Mouse (Mus musculus) neural tube, embryonic 14.5 days (tissue): ENCODE data around the gene Rptor. TPM values are rescaled to one million over a fixed set of nuclear protein-coding genes. Genes with fewer than 3 reads are reported as not detected.
A peak's percentile ranks its signal among the peaks of the same experiment; 100 is the strongest.

Experiments
- ATAC-seq: fragments of 200-750 bp; cut with Nextera tagmentation; 2 replicates; pipeline ENCODE4 v1.8.0; 2017; ENCODE audit warnings: low read depth, mild to moderate bottlenecking, moderate TSS enrichment, moderate library complexity
- H3K27ac ChIP-seq: fragments of 300-500 bp; sonication (generic); 2 replicates; pipeline ENCODE4 v1.5.1; 2014; ENCODE audit warnings: low read depth, mild to moderate bottlenecking, control low read depth, low read length, moderate library complexity, mixed read lengths
- H3K27me3 ChIP-seq: fragments of 300-500 bp; sonication (generic); 2 replicates; pipeline ENCODE4 v1.6.1; 2014; ENCODE audit warnings: low read length; ENCODE audit not compliant: control insufficient read depth, insufficient read depth
- H3K36me3 ChIP-seq: fragments of 300-500 bp; sonication (generic); 2 replicates; pipeline ENCODE4 v1.6.1; 2014; ENCODE audit warnings: low read length, mixed read lengths; ENCODE audit not compliant: control insufficient read depth, insufficient read depth
- H3K4me1 ChIP-seq: fragments of 300-500 bp; sonication (generic); 2 replicates; pipeline ENCODE4 v1.6.1; 2014; ENCODE audit warnings: low read length; ENCODE audit not compliant: control insufficient read depth, insufficient read depth
- H3K4me2 ChIP-seq: fragments of 300-500 bp; sonication (generic); 2 replicates; pipeline ENCODE4 v1.6.1; 2014; ENCODE audit warnings: mild to moderate bottlenecking, low read depth, low read length, control low read depth
- H3K4me3 ChIP-seq: fragments of 300-500 bp; sonication (generic); 2 replicates; pipeline ENCODE4 v1.5.1; 2014; ENCODE audit warnings: low read depth, low read length, control low read depth, mixed read lengths
- H3K9ac ChIP-seq: fragments of 300-500 bp; sonication (generic); replicated peaks from 2 replicates; pipeline ENCODE4 v1.6.1; 2014; ENCODE audit warnings: low read depth, mild to moderate bottlenecking, control low read depth, low read length, mixed read lengths
- H3K9me3 ChIP-seq: fragments of 300-500 bp; sonication (generic); 2 replicates; pipeline ENCODE4 v1.6.1; 2016; ENCODE audit warnings: low read length; ENCODE audit not compliant: control insufficient read depth
- WGBS: fragments of 180-500 bp; shearing (Covaris S2); extraction: QIAGEN DNeasy Blood & Tissue Kit; methylation state at CpG from one replicate; pipeline ENCODE4 v1.1.7; 2014; 5-methylcytosine and 5-hydroxymethylcytosine counted together
- polyA plus RNA-seq: library from polyadenylated mRNA; unstranded; fragments of >200 nt; fragmentation: Nextera tagmentation; extraction: Ambion mirVana; gene quantifications from 2 replicates; pipeline ENCODE4 v1.2.1, GENCODE M21; 2014

Rptor gene
- polyA plus RNA-seq, 1 experiment from 2014 or later: 13.4 TPM

- H3K9me3 ChIP-seq: no peaks in the 10 kb centered on the region
- H3K4me2 ChIP-seq: no peak overlapping the region
- H3K27me3 ChIP-seq: no peaks in the 10 kb centered on the region
- WGBS: 52% methylated on average over 7 of the region's 7 CpGs
- no peak overlapping the region for H3K9ac ChIP-seq
- H3K36me3 ChIP-seq: no peaks in the 10 kb centered on the region
- ATAC-seq: no peak
- no peak overlapping the region for H3K4me3 ChIP-seq
- peaks cover 15% of the 10 kb centered on the region; the same call in 1 of the 2 replicates for H3K4me1 ChIP-seq
- no peak overlapping the region for H3K27ac ChIP-seq
These were observed 200.2 kb downstream of the Rptor start for GRCm38 (mm10) chr11:119802947-119803346.

GRCm38 (mm10) chr11:119804392-119804791 is 201.7 kb downstream of the Rptor start:
- H3K27ac ChIP-seq: no peak overlapping the region
- H3K27me3 ChIP-seq: no peaks in the 10 kb centered on the region
- no peak overlapping the region for H3K4me3 ChIP-seq
- no peaks in the 10 kb centered on the region for H3K9me3 ChIP-seq
- WGBS: 67% methylated on average over 3 of the region's 3 CpGs
- no peak overlapping the region for H3K4me2 ChIP-seq
- no peak for ATAC-seq
- peaks cover 21% of the 10 kb centered on the region; the same call in 1 of the 2 replicates for H3K4me1 ChIP-seq
- no peaks in the 10 kb centered on the region for H3K36me3 ChIP-seq
- H3K9ac ChIP-seq: no peak overlapping the region

DNA sequence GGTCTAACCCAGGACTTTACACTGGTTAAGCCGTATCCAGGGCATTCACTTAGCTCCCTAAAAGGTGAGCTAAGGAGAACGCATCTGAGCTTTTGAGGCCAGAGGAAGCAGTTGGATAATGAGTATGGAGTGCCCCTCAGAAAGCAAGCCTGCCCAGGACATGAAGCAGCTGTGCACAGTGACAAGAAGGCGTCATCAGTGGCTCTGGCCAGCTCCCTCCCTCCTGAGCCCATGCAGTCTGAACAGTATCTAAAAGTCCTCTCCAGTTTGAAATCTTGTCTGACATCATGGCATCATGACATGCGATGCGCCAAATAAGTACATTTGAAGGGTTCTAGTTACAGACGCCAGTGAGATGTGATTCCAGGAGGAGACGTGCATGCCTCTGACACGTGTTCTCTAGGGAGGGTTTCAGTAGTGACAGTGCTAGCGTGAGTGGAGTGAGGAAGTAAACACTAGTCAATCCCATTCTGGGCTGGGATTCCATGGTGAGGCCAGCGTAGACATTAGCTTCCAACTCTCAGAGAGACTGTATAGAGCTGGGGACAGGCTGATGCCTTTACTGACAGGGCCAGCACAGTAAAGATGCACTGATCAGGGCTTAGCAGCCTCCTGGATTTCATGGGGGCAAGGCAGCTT is 202.5 kb downstream of the Rptor start:
- 89% methylated on average over 10 of the region's 10 CpGs for WGBS

DNA sequence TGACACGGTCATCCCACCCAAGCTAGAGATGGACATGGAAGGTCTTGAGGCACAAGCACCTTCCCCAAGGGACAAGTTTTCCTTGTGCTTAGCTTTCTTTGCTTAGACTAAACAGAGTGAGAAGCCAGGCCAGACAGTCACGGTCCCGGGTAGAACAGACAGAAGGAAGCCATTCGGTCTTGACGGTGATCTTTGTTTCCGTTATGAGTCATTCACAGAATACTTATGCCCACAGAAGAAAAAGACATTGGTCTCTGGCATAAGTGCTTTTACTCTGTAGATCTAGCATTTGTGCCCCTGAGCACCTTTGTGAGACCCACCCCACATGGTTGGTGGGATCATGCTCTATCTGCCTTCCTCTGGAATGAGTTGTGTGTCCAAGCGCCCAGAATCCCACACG is 203.8 kb downstream of the Rptor start:
- no peaks in the 10 kb centered on the region for H3K36me3 ChIP-seq
- H3K9me3 ChIP-seq: no peaks in the 10 kb centered on the region
- no peak overlapping the region for H3K4me3 ChIP-seq
- no peak overlapping the region for H3K4me2 ChIP-seq
- H3K4me1 ChIP-seq: peaks cover 29% of the 10 kb centered on the region; the same call in 1 of the 2 replicates
- H3K9ac ChIP-seq: no peak overlapping the region
- no peak overlapping the region for H3K27ac ChIP-seq
- no peak for ATAC-seq
- 93% methylated on average over 8 of the region's 8 CpGs for WGBS
- H3K27me3 ChIP-seq: no peaks in the 10 kb centered on the region

More for the DNA sequence above, 202.5 kb downstream of the Rptor start:
- Histone ChIP-seq H3K9me3 (no peaks in the 10 kb centered on the region), H3K4me2 (no peak overlapping the region), H3K9ac (no peak overlapping the region), H3K4me1 (peaks cover 23% of the 10 kb centered on the region; the same call in 1 of the 2 replicates), H3K27me3 (no peaks in the 10 kb centered on the region), H3K4me3 (no peak overlapping the region), H3K27ac (no peak overlapping the region), H3K36me3 (no peaks in the 10 kb centered on the region)
- no peak for ATAC-seq

DNA sequence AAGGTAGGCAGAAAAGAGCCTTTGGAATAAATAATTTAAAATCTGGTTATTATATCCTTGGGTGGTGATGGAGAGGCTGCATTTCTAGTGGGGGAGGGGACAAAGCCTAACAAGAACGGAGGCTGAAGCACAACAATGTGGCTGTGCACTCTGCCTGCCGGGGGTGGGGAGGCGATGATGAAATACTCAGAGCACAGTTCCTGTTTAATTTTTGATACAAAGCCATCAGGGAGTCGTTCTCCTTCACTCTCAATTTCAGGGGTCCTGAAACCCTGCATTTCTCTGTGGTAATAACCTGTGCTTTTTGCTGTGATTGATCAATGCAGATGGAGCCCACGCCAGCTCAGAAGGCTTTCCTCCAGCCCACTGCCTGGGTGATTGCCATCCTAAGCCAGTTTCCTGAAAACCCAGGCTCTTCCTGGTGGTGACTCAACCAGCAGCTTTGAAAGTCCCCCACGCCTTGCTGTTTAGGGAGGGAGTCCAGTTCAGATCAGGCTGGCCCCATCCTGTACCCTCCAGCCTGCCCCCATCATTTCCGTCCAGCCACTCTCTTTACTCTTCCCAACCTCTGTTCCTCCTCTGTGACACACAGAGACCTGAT is 204.8 kb downstream of the Rptor start:
- H3K27ac ChIP-seq: peak overlapping the region; percentile 45
- 61% methylated on average over 7 of the region's 7 CpGs for WGBS
- H3K4me1 ChIP-seq: peaks cover 29% of the 10 kb centered on the region; the same call in 1 of the 2 replicates
- H3K36me3 ChIP-seq: no peaks in the 10 kb centered on the region
- no peaks in the 10 kb centered on the region for H3K9me3 ChIP-seq
- ATAC-seq: no peak
- H3K9ac ChIP-seq: no peak overlapping the region
- no peak overlapping the region for H3K4me2 ChIP-seq
- H3K4me3 ChIP-seq: no peak overlapping the region
- H3K27me3 ChIP-seq: no peaks in the 10 kb centered on the region

DNA sequence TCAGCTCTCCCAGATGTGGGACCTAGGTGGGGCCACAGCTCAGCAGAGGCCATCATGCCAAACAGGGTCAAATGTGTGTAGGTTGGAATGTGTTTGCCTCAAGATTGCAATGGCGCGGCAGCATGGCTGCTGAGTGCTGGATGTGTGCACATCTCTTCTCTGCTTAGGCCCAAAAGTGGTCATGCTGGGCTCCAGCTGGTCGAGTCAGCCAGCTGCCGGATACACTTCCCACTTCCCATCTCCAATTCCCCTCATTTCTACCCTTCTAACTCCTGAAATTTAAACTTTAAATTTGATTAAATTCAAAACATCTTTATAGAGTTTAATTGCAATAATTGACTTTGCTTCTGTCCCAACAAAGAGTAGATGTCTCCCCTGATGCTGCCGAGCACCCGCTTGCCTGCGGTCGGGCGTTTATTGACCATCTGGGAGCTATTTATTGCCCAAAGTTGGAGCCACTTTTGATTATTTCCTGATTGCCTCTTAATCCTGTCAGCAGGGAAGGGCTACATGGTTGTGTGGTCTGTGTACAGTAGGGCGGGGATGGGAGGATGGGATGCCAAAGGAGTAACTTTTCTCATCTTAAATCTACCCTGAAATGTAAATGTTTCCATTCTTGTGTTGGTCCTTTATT is 206.1 kb downstream of the Rptor start:
- no peaks in the 10 kb centered on the region for H3K36me3 ChIP-seq
- H3K4me1 ChIP-seq: peaks cover 28% of the 10 kb centered on the region; the same call in 1 of the 2 replicates
- ATAC-seq: no peak
- 50% methylated on average over 10 of the region's 10 CpGs for WGBS
- no peak overlapping the region for H3K4me2 ChIP-seq
- H3K27me3 ChIP-seq: no peaks in the 10 kb centered on the region
- H3K27ac ChIP-seq: no peak overlapping the region
- no peak overlapping the region for H3K4me3 ChIP-seq
- no peak overlapping the region for H3K9ac ChIP-seq
- H3K9me3 ChIP-seq: no peaks in the 10 kb centered on the region

DNA sequence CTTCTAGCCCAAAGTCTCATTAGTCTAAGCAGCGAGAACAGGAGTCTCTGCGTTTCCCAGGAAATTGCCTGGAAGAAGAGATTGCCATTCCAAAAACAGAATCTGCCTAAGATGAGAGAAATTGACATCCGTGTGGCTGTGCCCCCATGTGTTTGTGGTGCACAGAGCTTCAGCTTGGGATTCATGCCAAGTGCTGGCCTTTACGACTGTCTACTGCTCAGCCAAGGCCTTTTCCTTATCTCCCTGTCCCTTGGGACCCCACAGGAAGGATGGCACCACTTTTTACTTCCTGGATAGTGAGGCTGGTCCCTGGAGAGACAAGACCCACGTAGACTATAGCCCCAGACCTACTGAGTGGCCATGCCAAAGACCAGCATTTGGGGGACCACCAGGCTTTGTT is 206.6 kb downstream of the Rptor start:
- H3K9ac ChIP-seq: no peak overlapping the region
- no peaks in the 10 kb centered on the region for H3K9me3 ChIP-seq
- WGBS: 66% methylated on average over 5 of the region's 5 CpGs
- no peak overlapping the region for H3K4me3 ChIP-seq
- H3K4me2 ChIP-seq: no peak overlapping the region
- H3K4me1 ChIP-seq: peaks cover 25% of the 10 kb centered on the region; the same call in 1 of the 2 replicates
- no peaks in the 10 kb centered on the region for H3K27me3 ChIP-seq
- no peaks in the 10 kb centered on the region for H3K36me3 ChIP-seq
- H3K27ac ChIP-seq: no peak overlapping the region
- no peak for ATAC-seq

DNA sequence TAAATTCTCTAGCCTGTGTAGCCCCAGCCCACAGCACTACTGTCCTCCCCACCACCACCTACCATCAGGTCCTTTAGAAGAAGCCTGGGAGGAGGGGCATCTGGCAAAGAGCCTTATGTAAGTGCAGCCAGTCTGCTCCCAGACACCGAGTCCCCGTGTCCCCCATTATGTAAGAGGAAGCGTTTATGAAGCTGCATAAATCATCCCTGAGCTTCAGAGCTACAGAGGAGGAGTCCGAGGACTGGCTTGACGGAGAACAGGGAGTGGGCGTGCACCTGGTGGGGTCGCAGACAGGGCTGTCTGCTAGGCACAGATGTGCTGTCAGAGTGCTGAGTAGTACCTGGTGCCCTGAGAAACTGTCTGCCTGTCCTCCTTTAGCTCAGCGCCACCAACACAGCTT is 208.3 kb downstream of the Rptor start:
- peak; percentile 65; the same call in 1 of the 2 replicates for ATAC-seq
- no peak overlapping the region for H3K9ac ChIP-seq

DNA sequence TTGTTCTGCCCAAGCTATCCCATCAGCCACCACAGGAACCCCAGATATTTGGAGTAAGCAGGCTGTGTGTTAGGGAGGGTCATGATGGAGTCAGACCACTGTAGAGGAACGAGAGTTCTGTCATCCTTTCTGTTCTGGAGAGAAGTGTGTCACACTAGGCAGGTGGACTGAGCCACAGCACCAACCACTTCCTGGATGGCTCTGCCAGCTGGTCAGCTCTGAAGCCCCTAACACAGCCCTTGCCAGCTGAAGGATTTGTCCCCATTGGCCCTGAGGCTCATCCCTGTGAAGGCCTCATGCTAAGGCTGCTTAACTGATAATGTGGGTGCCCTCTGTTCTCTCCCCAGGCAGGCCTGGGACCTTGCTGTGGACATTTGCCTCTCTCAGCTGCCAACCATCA is 208.9 kb downstream of the Rptor start:
- Histone ChIP-seq H3K27me3 (no peaks in the 10 kb centered on the region), H3K4me3 (no peak overlapping the region), H3K4me2 (no peak overlapping the region), H3K27ac (no peak overlapping the region), H3K36me3 (no peaks in the 10 kb centered on the region), H3K9ac (no peak overlapping the region), H3K9me3 (no peaks in the 10 kb centered on the region), H3K4me1 (peaks cover 21% of the 10 kb centered on the region; the same call in 1 of the 2 replicates)
- ATAC-seq: no peak
- 87% methylated on average over 1 of the region's 1 CpGs for WGBS

More for the DNA sequence above, 208.3 kb downstream of the Rptor start:
- Histone ChIP-seq H3K27me3 (no peaks in the 10 kb centered on the region), H3K4me2 (no peak overlapping the region), H3K36me3 (no peaks in the 10 kb centered on the region), H3K9me3 (no peaks in the 10 kb centered on the region), H3K27ac (no peak overlapping the region), H3K4me1 (peaks cover 21% of the 10 kb centered on the region; the same call in 1 of the 2 replicates), H3K4me3 (no peak overlapping the region)
- 51% methylated on average over 8 of the region's 8 CpGs for WGBS
